In the genomic region with DNA sequence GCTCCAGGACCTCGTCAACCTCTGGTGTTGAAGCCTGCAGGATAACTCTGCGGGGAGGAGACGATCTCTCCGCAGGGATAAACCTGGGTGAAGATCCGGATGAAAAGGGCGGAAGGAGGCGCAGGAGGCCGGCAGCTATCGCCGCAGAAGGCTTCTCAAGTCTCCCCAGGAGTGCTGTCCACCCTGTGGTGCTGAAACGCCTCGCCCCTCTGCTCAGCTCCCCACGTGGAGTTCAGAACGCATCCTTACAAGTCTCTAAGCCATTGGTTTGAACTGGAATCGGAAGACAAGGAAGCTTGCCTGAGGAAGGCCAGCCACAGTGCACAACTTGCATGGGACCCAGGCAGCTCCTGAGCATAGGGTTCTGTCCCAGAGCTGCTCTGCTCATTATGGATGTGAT, we compare ENCODE assay signal across 8 mouse cellular contexts. TPM values are rescaled to one million over a fixed set of nuclear protein-coding genes. Genes with fewer than 3 reads are reported as not detected.
DNase-seq lines count a peak whose midpoint lies in the region; ATAC-seq lines count a peak whose summit lies in the region.

No protein-coding gene starts in this region.

- H3K4me1 ChIP-seq in heart, embryonic 11.5 days (ENCODE audit: control insufficient read depth, insufficient read depth, low read length): no peaks in the 10 kb centered on the region
- peaks cover 4% of the 10 kb centered on the region; the same call in 1 of the 2 replicates for H3K4me1 ChIP-seq in kidney, embryonic 15.5 days

- DNase-seq in ES-CJ7 (ENCODE audit: low read depth, low spot score): peak; percentile 94
- peak; percentile 74 to 80 for DNase-seq in adrenal gland, postnatal 36 days
- DNase-seq in lung, postnatal 25 days (ENCODE audit: low spot score): peak; percentile 60
- peak; percentile 14 to 66 for DNase-seq in spleen, postnatal 10 days (ENCODE audit: low spot score in 2 of 2)
- DNase-seq in cerebellum, adult 8-10 months: no peak
- no peak for DNase-seq in right cerebral cortex, adult 18-20 months

- ATAC-seq in heart, embryonic 11.5 days (replicated peaks; ENCODE audit: insufficient number of reproducible peaks, low FRiP score, low TSS enrichment): no peak
- ATAC-seq in kidney, embryonic 15.5 days (replicated peaks; ENCODE audit: low FRiP score): 0 out of 2 replicates have a peak, but pooled peaks have one; percentile 33

- no peaks in the 10 kb centered on the region for H3K9me3 ChIP-seq in heart, embryonic 11.5 days (replicated peaks; ENCODE audit: control insufficient read depth, low read length)
- H3K9me3 ChIP-seq in kidney, embryonic 15.5 days (replicated peaks): no peaks in the 10 kb centered on the region

- no peak overlapping the region for H3K9ac ChIP-seq in heart, embryonic 11.5 days (ENCODE audit: low read depth, low read length)
- no peak overlapping the region for H3K9ac ChIP-seq in kidney, embryonic 15.5 days

- H3K4me2 ChIP-seq in heart, embryonic 11.5 days: peak overlapping the region; percentile 27; the same call in 1 of the 2 replicates
- H3K4me2 ChIP-seq in kidney, embryonic 15.5 days: peak overlapping the region; percentile 48

- WGBS in heart, embryonic 11.5 days (ENCODE audit: insufficient replicate concordance): under 1% methylated on average over 15 of the region's 15 CpGs
- WGBS in kidney, embryonic 15.5 days: under 1% methylated on average over 15 of the region's 15 CpGs

- H3K27me3 ChIP-seq in heart, embryonic 11.5 days (ENCODE audit: control insufficient read depth, insufficient read depth, low read length): peaks cover 10% of the 10 kb centered on the region
- peaks cover 27% of the 10 kb centered on the region for H3K27me3 ChIP-seq in kidney, embryonic 15.5 days

- no peaks in the 10 kb centered on the region for H3K36me3 ChIP-seq in heart, embryonic 11.5 days (ENCODE audit: control insufficient read depth, insufficient read depth, low read length)
- no peaks in the 10 kb centered on the region for H3K36me3 ChIP-seq in kidney, embryonic 15.5 days

- H3K4me3 ChIP-seq in heart, embryonic 11.5 days (ENCODE audit: low read depth, low read length): no peak overlapping the region
- H3K4me3 ChIP-seq in kidney, embryonic 15.5 days (replicated peaks): 0 out of 2 replicates have a peak overlapping the region, but pooled peaks have one; percentile 15

- H3K27ac ChIP-seq in heart, embryonic 11.5 days (ENCODE audit: low read depth, low read length): no peak overlapping the region
- H3K27ac ChIP-seq in kidney, embryonic 15.5 days: no peak overlapping the region

RNA-seq across cellular contexts. Expression of a gene that starts 13.6 kb away (rescaled TPM):
- total RNA-seq in adrenal gland, postnatal 36 days (2021): 10 to 100 TPM in 1 of 2 experiments, 1 to 10 TPM in 1; 7.3 to 11.7 TPM
- polyA plus RNA-seq in heart, embryonic 11.5 days (2014; fragmentation: Nextera tagmentation; extraction: Ambion mirVana): 11.4 TPM in 2 replicates
- 66.2 and 71.2 TPM in 2 replicates for polyA plus RNA-seq in kidney, embryonic 15.5 days (2015; fragmentation: Nextera tagmentation; extraction: Ambion mirVana)

RNA-seq across cellular contexts. Expression of a gene that starts 27.8 kb away (rescaled TPM):
- total RNA-seq in adrenal gland, postnatal 36 days (2021): 10 to 100 TPM; 12.0 to 15.3 TPM
- 44.7 and 46.2 TPM in 2 replicates for polyA plus RNA-seq in heart, embryonic 11.5 days (2014; fragmentation: Nextera tagmentation; extraction: Ambion mirVana)
- polyA plus RNA-seq in kidney, embryonic 15.5 days (2015; fragmentation: Nextera tagmentation; extraction: Ambion mirVana): 60.0 and 65.0 TPM in 2 replicates

Comparison
In these comparisons a context has a peak if more than half of its experiments do, and no peak if none do; other contexts are left out.
1. DNase-seq: peak in ES-CJ7 (single experiment), adrenal gland, postnatal 36 days (2 of 2), lung, postnatal 25 days (single experiment) and spleen, postnatal 10 days (2 of 2); none in cerebellum, adult 8-10 months (single experiment) and right cerebral cortex, adult 18-20 months (single experiment).